Comparison of ENCODE assay signal across 7 mouse cellular contexts in the genomic region with DNA sequence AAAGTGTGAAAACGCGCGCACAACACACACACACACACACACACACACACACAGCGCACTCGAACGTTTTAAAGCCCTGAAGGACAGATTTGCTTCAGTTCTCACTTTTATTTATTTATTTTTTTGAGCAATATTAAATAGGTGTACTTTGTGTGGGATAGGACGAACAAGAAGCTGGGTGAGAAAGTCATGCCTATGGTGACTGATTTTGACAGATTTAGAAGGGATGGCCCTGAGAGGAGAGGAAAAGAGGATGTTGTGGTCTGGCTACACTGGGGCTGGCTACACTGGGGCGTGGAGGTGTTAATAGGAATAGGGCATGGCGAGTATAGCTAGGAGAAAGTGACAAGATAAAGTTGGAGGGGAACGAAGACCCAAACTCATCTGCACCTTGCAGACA. TPM values are rescaled to one million over a fixed set of nuclear protein-coding genes. Genes with fewer than 3 reads are reported as not detected.
DNase-seq lines count a peak whose midpoint lies in the region; ATAC-seq and TF ChIP-seq lines count a peak whose summit lies in the region.

No protein-coding gene starts in this region.

- 38% methylated on average over 10 of the region's 10 CpGs for WGBS in lung, adult 2 months
- 62% methylated on average over 10 of the region's 10 CpGs for WGBS in embryonic facial prominence, embryonic 13.5 days
- 63% methylated on average over 10 of the region's 10 CpGs for WGBS in midbrain, embryonic 14.5 days

- TF ChIP-seq CTCF in lung, adult 2 months (IDR thresholded peaks at IDR 0.05; ENCODE audit: insufficient read depth, low read length) = no peak

- ATAC-seq in embryonic facial prominence, embryonic 13.5 days (ENCODE audit: insufficient number of reproducible peaks, insufficient read depth, low FRiP score, low TSS enrichment, low read depth) = no peak
- peak; percentile 14 for ATAC-seq in inflammation-experienced regulatory T-cells, adult 6 months
- no peak for ATAC-seq in midbrain, embryonic 14.5 days (ENCODE audit: low FRiP score, low TSS enrichment)

- H3K4me3 ChIP-seq in lung, adult 2 months (replicated peaks; ENCODE audit: extremely low read depth, low read depth, low read length) = peak overlapping the region; percentile 97
- peak overlapping the region; percentile 98 for H3K4me3 ChIP-seq in embryonic facial prominence, embryonic 13.5 days
- peak overlapping the region; percentile 99 for H3K4me3 ChIP-seq in midbrain, embryonic 14.5 days (replicated peaks; ENCODE audit: low read depth, low read length)

- TF ChIP-seq POLR2A in lung, adult 2 months (IDR thresholded peaks at IDR 0.05; ENCODE audit: borderline replicate concordance, extremely low read depth, low read depth, low read length) = no peak

- peak overlapping the region; percentile 98 for H3K9ac ChIP-seq in embryonic facial prominence, embryonic 13.5 days
- peak overlapping the region; percentile 98 for H3K9ac ChIP-seq in midbrain, embryonic 14.5 days (replicated peaks; ENCODE audit: low read length)

- no peaks in the 10 kb centered on the region for H3K27me3 ChIP-seq in embryonic facial prominence, embryonic 13.5 days
- H3K27me3 ChIP-seq in midbrain, embryonic 14.5 days (ENCODE audit: control insufficient read depth, insufficient read depth, low read length) = no peaks in the 10 kb centered on the region

- no peaks in the 10 kb centered on the region for H3K36me3 ChIP-seq in embryonic facial prominence, embryonic 13.5 days
- H3K36me3 ChIP-seq in midbrain, embryonic 14.5 days (ENCODE audit: control insufficient read depth, insufficient read depth, low read length) = no peaks in the 10 kb centered on the region

- DNase-seq in lung, adult 2 months = no peak
- no peak for DNase-seq in lung, postnatal 10 days
- DNase-seq in midbrain, embryonic 14.5 days = no peak
- DNase-seq in urinary bladder, postnatal 25 days (ENCODE audit: low spot score) = no peak
- no peak for DNase-seq in right cerebral cortex, postnatal 14 days

- peak overlapping the region; percentile 94 for H3K4me2 ChIP-seq in embryonic facial prominence, embryonic 13.5 days
- peak overlapping the region; percentile 93 for H3K4me2 ChIP-seq in midbrain, embryonic 14.5 days (ENCODE audit: low read length)

- no peaks in the 10 kb centered on the region for H3K9me3 ChIP-seq in embryonic facial prominence, embryonic 13.5 days
- H3K9me3 ChIP-seq in midbrain, embryonic 14.5 days (ENCODE audit: control insufficient read depth, low read length) = no peaks in the 10 kb centered on the region

- peaks cover 11% of the 10 kb centered on the region for H3K4me1 ChIP-seq in lung, adult 2 months (ENCODE audit: control insufficient read depth, insufficient read depth, low read length)
- peaks cover 23% of the 10 kb centered on the region for H3K4me1 ChIP-seq in embryonic facial prominence, embryonic 13.5 days
- H3K4me1 ChIP-seq in midbrain, embryonic 14.5 days (ENCODE audit: control insufficient read depth, insufficient read depth, low read length) = peaks cover 32% of the 10 kb centered on the region

- peak overlapping the region; percentile 80 for H3K27ac ChIP-seq in embryonic facial prominence, embryonic 13.5 days
- H3K27ac ChIP-seq in midbrain, embryonic 14.5 days (replicated peaks; ENCODE audit: low read depth, low read length) = 0 out of 2 replicates have a peak overlapping the region, but pooled peaks have one; percentile 97

RNA-seq across cellular contexts. Expression of a gene that starts 0.4 kb away (rescaled TPM):
- polyA plus RNA-seq in lung, adult 2 months (2012; rRNA removed) = 23.4 and 36.4 TPM in 2 replicates
- 66.0 and 70.7 TPM in 2 replicates for polyA plus RNA-seq in embryonic facial prominence, embryonic 13.5 days (2015; fragmentation: Nextera tagmentation; extraction: Ambion mirVana)
- polyA plus RNA-seq in inflammation-experienced regulatory T-cells, adult 6 months (2017; shearing (Covaris generic)) = 10 to 100 TPM; 65.0 to 90.8 (median 75.4) TPM
- polyA plus RNA-seq in midbrain, embryonic 14.5 days (2014; fragmentation: Nextera tagmentation; extraction: Ambion mirVana) = 97.8 and 115 TPM in 2 replicates
